Mouse (Mus musculus): Measurements from ENCODE around the gene Clec4f. TPM values are rescaled to one million over a fixed set of nuclear protein-coding genes. Genes with fewer than 3 reads are reported as not detected.
A peak's percentile ranks its signal among the peaks of the same experiment; 100 is the strongest.

Gene Clec4f
- total RNA-seq (2021) = not detected
- long read RNA-seq = 0 reads

- DNase-seq (ENCODE audit: low spot score in 2 of 2) = no peak
Observed at GRCm38 (mm10) chr6:83656087-83656486, at the start of gene Clec4f. Gene Clec4f (minus strand): TSS chr6:83656187.

- no peak for DNase-seq (ENCODE audit: low spot score in 2 of 2)
Observed at GRCm38 (mm10) chr6:83704701-83705100, 48.7 kb upstream of the Clec4f start.

GRCm38 (mm10) chr6:83704294-83704693 is 48.3 kb upstream of the Clec4f start:
- no peak for DNase-seq (ENCODE audit: low spot score in 2 of 2)

GRCm38 (mm10) chr6:83703722-83704078 is 47.7 kb upstream of the Clec4f start:
- DNase-seq (ENCODE audit: low spot score in 2 of 2) = no peak

GRCm38 (mm10) chr6:83703000-83703721 is 47.2 kb upstream of the Clec4f start:
- DNase-seq (ENCODE audit: low spot score in 2 of 2) = no peak

GRCm38 (mm10) chr6:83702146-83702999 is 46.4 kb upstream of the Clec4f start:
- DNase-seq (ENCODE audit: low spot score in 2 of 2) = no peak

GRCm38 (mm10) chr6:83701001-83701400 is 45.0 kb upstream of the Clec4f start:
- no peak for DNase-seq (ENCODE audit: low spot score in 2 of 2)

- DNase-seq (ENCODE audit: low spot score in 2 of 2) = no peak
Observed at GRCm38 (mm10) chr6:83699971-83700370, 44.0 kb upstream of the Clec4f start.

GRCm38 (mm10) chr6:83697932-83698331 is 41.9 kb upstream of the Clec4f start:
- DNase-seq (ENCODE audit: low spot score in 2 of 2) = no peak

- no peak for DNase-seq (ENCODE audit: low spot score in 2 of 2)
Observed at GRCm38 (mm10) chr6:83696684-83697083, 40.7 kb upstream of the Clec4f start.

- no peak for DNase-seq (ENCODE audit: low spot score in 2 of 2)
Observed at GRCm38 (mm10) chr6:83695731-83696130, 39.7 kb upstream of the Clec4f start.

- DNase-seq (ENCODE audit: low spot score in 2 of 2) = peak in 1 of 2 experiments; percentile 50
Observed at GRCm38 (mm10) chr6:83693835-83694234, 37.8 kb upstream of the Clec4f start.

GRCm38 (mm10) chr6:83692962-83693361 is 37.0 kb upstream of the Clec4f start:
- DNase-seq (ENCODE audit: low spot score in 2 of 2) = no peak

- DNase-seq (ENCODE audit: low spot score in 2 of 2) = no peak
Observed at GRCm38 (mm10) chr6:83690936-83691335, 34.9 kb upstream of the Clec4f start.

GRCm38 (mm10) chr6:83690277-83690676 is 34.3 kb upstream of the Clec4f start:
- peak in 1 of 2 experiments; percentile 39 for DNase-seq (ENCODE audit: low spot score in 2 of 2)

GRCm38 (mm10) chr6:83689374-83689773 is 33.4 kb upstream of the Clec4f start:
- no peak for DNase-seq (ENCODE audit: low spot score in 2 of 2)

- no peak for DNase-seq (ENCODE audit: low spot score in 2 of 2)
Observed at GRCm38 (mm10) chr6:83677757-83678156, 21.8 kb upstream of the Clec4f start, which contains the start of gene Cd207. Gene Cd207 (minus strand): TSS chr6:83677857.

- DNase-seq (ENCODE audit: low spot score in 2 of 2) = peak; percentile 46 to 86
Observed at GRCm38 (mm10) chr6:83673395-83673794, 17.4 kb upstream of the Clec4f start.

GRCm38 (mm10) chr6:83665009-83665408 is 9.0 kb upstream of the Clec4f start:
- DNase-seq (ENCODE audit: low spot score in 2 of 2) = peak in 1 of 2 experiments; percentile 44

GRCm38 (mm10) chr6:83660821-83661220 is 4.8 kb upstream of the Clec4f start:
- DNase-seq (ENCODE audit: low spot score in 2 of 2) = no peak

- no peak for DNase-seq (ENCODE audit: low spot score in 2 of 2)
Observed at GRCm38 (mm10) chr6:83646715-83647114, 9.3 kb downstream of the Clec4f start.

- DNase-seq (ENCODE audit: low spot score in 2 of 2) = no peak
Observed at GRCm38 (mm10) chr6:83635329-83635728, 20.7 kb downstream of the Clec4f start.
